Mouse (Mus musculus) adrenal gland, postnatal 4 days (tissue): ENCODE measurements around the gene Olfr59. TPM values are rescaled to one million over a fixed set of nuclear protein-coding genes. Genes with fewer than 3 reads are reported as not detected.

Experiments
- DNase-seq, 2 experiments: peaks; one replicate each; pipeline ENCODE4 v3.0.0; 2021 to 2022; ENCODE audit warnings: low spot score in 2 of 2, mixed read lengths in 2 of 2
- long read RNA-seq, 2 experiments: library from polyadenylated mRNA; stranded (forward); transcript quantifications; one replicate each; pipeline ENCODE4 v2.0.0; 2021
- total RNA-seq, 2 experiments: library from RNA; stranded (reverse); gene quantifications; 2 replicates each; pipeline ENCODE4 v1.2.3; 2021

Gene Olfr59
- total RNA-seq: not detected
- long read RNA-seq, experiment 1: 0 reads
- long read RNA-seq, experiment 2: 0 reads

GRCm38 (mm10) chr11:74283436-74283835 lies at the start of gene Olfr59:
Gene Olfr59 (plus strand): TSS chr11:74283736.
- no peak for DNase-seq

DNA sequence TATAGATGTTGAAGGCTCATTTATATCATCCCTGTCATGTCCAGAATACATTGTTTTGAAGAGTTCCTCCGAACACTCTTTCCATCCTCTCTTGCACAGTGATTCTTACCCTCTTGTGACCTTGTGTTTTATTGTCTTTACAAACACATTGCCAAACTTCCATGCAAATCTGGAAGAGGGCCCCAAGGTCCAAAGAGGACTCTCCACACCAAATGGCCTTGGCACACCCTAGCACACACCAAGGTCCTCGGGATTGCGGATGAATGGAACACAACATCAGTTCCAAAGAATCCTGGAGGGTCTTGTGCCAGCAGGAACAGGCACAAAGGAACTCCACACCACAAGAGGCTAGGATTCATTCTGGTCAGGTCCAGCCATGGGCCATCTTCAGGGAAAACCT lies 42.3 kb upstream of the Olfr59 start:
- DNase-seq: no peak

DNA sequence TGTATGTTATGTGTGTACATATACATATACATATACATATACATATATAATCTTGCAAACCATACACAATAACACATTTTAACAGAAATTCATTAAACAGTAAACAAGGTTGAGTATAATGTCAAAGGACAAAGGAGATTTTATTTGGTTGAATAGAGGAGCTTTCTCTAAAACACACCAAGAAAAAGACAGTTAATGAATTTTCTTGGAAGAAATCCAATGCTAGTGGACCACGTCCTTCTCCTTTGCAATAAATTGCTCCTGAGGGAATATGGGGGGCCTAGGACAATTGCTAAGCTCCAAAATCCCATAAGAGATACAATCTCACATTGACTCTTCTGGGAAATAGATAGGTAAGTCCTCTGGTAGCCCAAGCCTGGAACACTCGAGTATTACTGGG lies 24.0 kb upstream of the Olfr59 start, which contains the start of gene Olfr406:
Gene Olfr406 (plus strand): TSS at position 301 of the 400 bp plus-strand sequence.
- DNase-seq: no peak

DNA sequence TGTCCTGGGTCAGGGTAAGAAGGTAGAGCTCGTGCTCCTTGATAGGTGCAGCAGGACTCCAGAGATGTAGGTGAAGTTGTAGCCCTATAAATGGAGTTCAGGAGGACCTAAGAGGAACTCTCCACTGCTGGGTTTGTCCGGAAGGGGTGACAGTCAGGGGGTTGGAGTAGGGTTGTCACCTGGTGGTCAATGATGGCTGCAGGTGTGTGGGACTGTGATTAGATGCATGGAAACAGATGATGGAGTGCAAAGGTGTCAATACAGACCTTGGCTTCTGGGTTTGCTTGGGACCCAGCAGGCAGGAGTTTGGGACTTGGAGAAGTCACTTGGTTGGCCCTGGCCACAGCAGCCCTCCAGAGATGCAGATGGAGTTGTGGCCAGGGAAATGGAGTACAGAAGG lies 3.7 kb downstream of the Olfr59 start:
- no peak for DNase-seq

DNA sequence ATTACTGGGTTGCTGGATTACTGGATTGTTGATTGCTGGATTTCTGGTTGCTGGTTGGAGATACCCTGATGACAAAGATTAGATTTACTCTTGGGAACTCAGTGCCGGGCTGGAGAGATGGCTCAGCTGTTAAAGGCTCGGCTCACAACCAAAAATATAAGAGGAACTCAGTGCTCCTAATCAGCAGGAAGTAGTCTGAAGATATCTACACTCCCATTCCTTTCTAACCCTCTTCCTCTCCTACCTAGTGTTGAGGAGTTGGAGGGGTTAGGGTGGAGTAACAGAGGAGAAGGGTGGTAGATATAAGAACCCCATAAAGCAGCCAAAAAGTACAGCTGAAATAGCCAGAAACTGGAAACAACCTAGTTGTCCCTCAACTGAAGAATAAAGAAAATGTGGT lies 42.5 kb downstream of the Olfr59 start:
- no peak for DNase-seq

- DNase-seq: no peak
These were observed 45.2 kb downstream of the Olfr59 start for GRCm38 (mm10) chr11:74328781-74329180.

DNA sequence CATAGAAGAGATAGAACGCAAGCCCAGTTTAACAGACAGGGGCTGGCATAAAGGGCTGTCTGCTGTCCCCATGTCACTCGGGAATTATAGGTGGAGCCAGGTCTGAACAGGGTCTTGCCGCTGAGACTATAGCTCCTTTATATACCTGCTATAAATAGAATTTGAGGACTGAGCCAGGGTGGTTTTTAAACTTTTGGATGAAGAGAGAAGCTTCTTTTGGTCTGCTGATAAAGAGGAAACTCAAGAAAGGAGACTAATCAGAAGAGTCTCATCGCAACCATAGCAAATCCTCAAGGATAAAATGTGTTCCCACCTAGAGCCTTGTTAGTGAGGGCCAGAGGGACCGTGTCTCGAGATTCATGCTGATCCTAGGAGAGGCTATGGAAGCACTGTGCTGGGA lies 54.4 kb downstream of the Olfr59 start, which contains the start of gene Olfr410:
Gene Olfr410 (minus strand): TSS at position 101 of the 400 bp plus-strand sequence.
- DNase-seq: no peak

Other genes starting within 250 kb of the Olfr59 start
- not detected for gene Olfr139, start 227.2 kb upstream of the Olfr59 start, total RNA-seq
- not detected for gene Olfr399, start 227.1 kb upstream of the Olfr59 start, total RNA-seq
- not detected for gene Zfp616, start 213.8 kb upstream of the Olfr59 start, total RNA-seq
- not detected for gene Olfr401, start 170.0 kb upstream of the Olfr59 start, total RNA-seq
- not detected for gene Olfr402, start 130.2 kb upstream of the Olfr59 start, total RNA-seq
- not detected for gene Olfr403, start 97.5 kb upstream of the Olfr59 start, total RNA-seq
- not detected for gene Olfr43, start 72.4 kb upstream of the Olfr59 start, total RNA-seq
- not detected for gene Olfr406, start 23.9 kb upstream of the Olfr59 start, total RNA-seq
- not detected for gene Olfr410, start 54.3 kb downstream of the Olfr59 start, total RNA-seq
- not detected for gene Olfr411, start 68.9 kb downstream of the Olfr59 start, total RNA-seq
- gene Olfr412, start 78.3 kb downstream of the Olfr59 start, total RNA-seq: not detected